In the genomic region with DNA sequence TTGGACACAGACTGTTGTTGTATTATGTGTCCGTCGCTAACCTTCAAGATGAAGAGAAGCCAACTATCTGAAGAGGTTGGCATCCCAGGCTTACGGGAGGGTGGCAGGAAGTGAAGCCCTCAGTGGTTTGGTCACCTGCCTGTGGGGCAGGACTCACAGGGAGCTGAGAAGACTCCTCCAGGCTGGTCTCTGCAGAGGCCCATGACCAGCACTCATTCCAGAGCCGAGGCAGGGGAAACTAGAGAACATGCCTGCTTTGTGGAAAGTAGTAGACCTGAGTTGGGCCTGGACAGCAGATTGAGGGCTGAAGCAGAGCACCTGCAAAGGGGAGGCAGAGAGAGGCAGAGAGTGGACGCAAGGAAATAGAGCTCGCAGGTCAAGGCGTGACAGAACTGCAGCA, we compare ENCODE assay signal across 10 mouse cellular contexts. TPM values are rescaled to one million over a fixed set of nuclear protein-coding genes. Genes with fewer than 3 reads are reported as not detected.
DNase-seq lines count a peak whose midpoint lies in the region; ATAC-seq and TF ChIP-seq lines count a peak whose summit lies in the region.
"Had no signal": no experiment of that assay in that cellular context is flagged by ENCODE, and none has a peak within 500 bp of the region (broad histone marks: within the 10 kb centered on the region; RNA-seq: fewer than 3 reads in every experiment).

No protein-coding gene starts in this region.

- H3K4me3 ChIP-seq in lung, embryonic 15.5 days, result peak overlapping the region; percentile 89
- H3K4me3 ChIP-seq in forebrain, embryonic 11.5 days (ENCODE audit: low read depth, low read length), result peak overlapping the region; percentile 98
- peak overlapping the region; percentile 91 for H3K4me3 ChIP-seq in limb, embryonic 14.5 days (replicated peaks; ENCODE audit: low read length)
- H3K4me3 ChIP-seq in stomach, embryonic 14.5 days (ENCODE audit: low read depth, low read length), result peak overlapping the region; percentile 98

- H3K9me3 ChIP-seq in lung, embryonic 15.5 days, result no peaks in the 10 kb centered on the region
- no peaks in the 10 kb centered on the region for H3K9me3 ChIP-seq in forebrain, embryonic 11.5 days (ENCODE audit: control insufficient read depth, low read length)
- no peaks in the 10 kb centered on the region for H3K9me3 ChIP-seq in limb, embryonic 14.5 days (ENCODE audit: control insufficient read depth, low read length)
- no peaks in the 10 kb centered on the region for H3K9me3 ChIP-seq in stomach, embryonic 14.5 days (ENCODE audit: control insufficient read depth, low read depth, low read length)

- H3K27ac ChIP-seq in lung, embryonic 15.5 days, result no peak overlapping the region
- H3K27ac ChIP-seq in forebrain, embryonic 11.5 days (ENCODE audit: low read depth, low read length), result no peak overlapping the region
- H3K27ac ChIP-seq in limb, embryonic 14.5 days (replicated peaks; ENCODE audit: low read depth, low read length), result no peak overlapping the region
- no peak overlapping the region for H3K27ac ChIP-seq in stomach, embryonic 14.5 days (ENCODE audit: low read length)

- TF ChIP-seq POLR2A in limb, embryonic 14.5 days (IDR thresholded peaks at IDR 0.05; ENCODE audit: borderline replicate concordance, extremely low read depth, insufficient read depth, insufficient read length), result no peak

- H3K4me2 ChIP-seq in lung, embryonic 15.5 days, result peak overlapping the region; percentile 81
- peak overlapping the region; percentile 87 for H3K4me2 ChIP-seq in forebrain, embryonic 11.5 days (ENCODE audit: low read depth, low read length, severe bottlenecking)
- peak overlapping the region; percentile 81 for H3K4me2 ChIP-seq in limb, embryonic 14.5 days (replicated peaks; ENCODE audit: low read depth, low read length, severe bottlenecking)
- H3K4me2 ChIP-seq in stomach, embryonic 14.5 days (replicated peaks; ENCODE audit: low read depth, low read length), result peak overlapping the region; percentile 84

- H3K9ac ChIP-seq in lung, embryonic 15.5 days, result peak overlapping the region; percentile 95; the same call in 1 of the 2 replicates
- H3K9ac ChIP-seq in forebrain, embryonic 11.5 days (ENCODE audit: low read length), result peak overlapping the region; percentile 96
- H3K9ac ChIP-seq in limb, embryonic 14.5 days (ENCODE audit: low read depth, low read length, severe bottlenecking), result no peak overlapping the region; the same call in 1 of the 2 replicates
- no peak overlapping the region for H3K9ac ChIP-seq in stomach, embryonic 14.5 days (replicated peaks; ENCODE audit: low read depth, low read length)

- no peaks in the 10 kb centered on the region for H3K27me3 ChIP-seq in lung, embryonic 15.5 days
- H3K27me3 ChIP-seq in forebrain, embryonic 11.5 days (ENCODE audit: control insufficient read depth, insufficient read depth, low read length), result no peaks in the 10 kb centered on the region
- H3K27me3 ChIP-seq in limb, embryonic 14.5 days (ENCODE audit: control insufficient read depth, insufficient read depth, low read length), result no peaks in the 10 kb centered on the region
- H3K27me3 ChIP-seq in stomach, embryonic 14.5 days (ENCODE audit: control insufficient read depth, insufficient read depth, low read length), result no peaks in the 10 kb centered on the region

- no peak for DNase-seq in lung, postnatal 14 days
- no peak for DNase-seq in forebrain, embryonic 11.5 days (ENCODE audit: low spot score)
- no peak for DNase-seq in limb, embryonic 14.5 days (ENCODE audit: low spot score)
- no peak for DNase-seq in layer of hippocampus, postnatal 14 days (ENCODE audit: low spot score in 2 of 2)
- no peak for DNase-seq in ovary, postnatal 10 days (ENCODE audit: low spot score)
- no peak for DNase-seq in frontal cortex, postnatal 36 days (ENCODE audit: low spot score in 2 of 2)
- DNase-seq: adrenal gland, postnatal 25 days had no signal

- peaks cover 10% of the 10 kb centered on the region for H3K4me1 ChIP-seq in lung, embryonic 15.5 days
- H3K4me1 ChIP-seq in forebrain, embryonic 11.5 days (replicated peaks; ENCODE audit: control insufficient read depth, insufficient read depth, low read length), result peaks cover 8% of the 10 kb centered on the region
- peaks cover 11% of the 10 kb centered on the region for H3K4me1 ChIP-seq in limb, embryonic 14.5 days (ENCODE audit: control insufficient read depth, insufficient read depth, low read length)
- H3K4me1 ChIP-seq in stomach, embryonic 14.5 days (ENCODE audit: control insufficient read depth, insufficient read depth, low read length), result peaks cover 9% of the 10 kb centered on the region

- 78% methylated on average over 7 of the region's 7 CpGs for WGBS in lung, embryonic 15.5 days
- 87% methylated on average over 7 of the region's 7 CpGs for WGBS in forebrain, embryonic 11.5 days
- WGBS in limb, embryonic 14.5 days, result 88% methylated on average over 7 of the region's 7 CpGs
- WGBS in stomach, embryonic 14.5 days, result 89% methylated on average over 7 of the region's 7 CpGs

- peaks cover 31% of the 10 kb centered on the region for H3K36me3 ChIP-seq in lung, embryonic 15.5 days
- H3K36me3 ChIP-seq in forebrain, embryonic 11.5 days (ENCODE audit: control insufficient read depth, insufficient read depth, low read length), result peaks cover 13% of the 10 kb centered on the region; the same call in 1 of the 2 replicates
- H3K36me3 ChIP-seq in limb, embryonic 14.5 days (ENCODE audit: control insufficient read depth, insufficient read depth, low read length), result peaks cover 32% of the 10 kb centered on the region
- peaks cover 26% of the 10 kb centered on the region for H3K36me3 ChIP-seq in stomach, embryonic 14.5 days (ENCODE audit: control insufficient read depth, insufficient read depth, low read length)

- no peak for ATAC-seq in lung, embryonic 15.5 days (ENCODE audit: borderline replicate concordance, extremely low read depth, low FRiP score, low TSS enrichment)
- ATAC-seq in forebrain, embryonic 11.5 days (replicated peaks; ENCODE audit: low FRiP score), result no peak
- no peak for ATAC-seq in limb, embryonic 14.5 days (ENCODE audit: low FRiP score, low read depth)
- no peak for ATAC-seq in stomach, embryonic 14.5 days (ENCODE audit: insufficient number of reproducible peaks, insufficient read depth, low FRiP score, low read depth)

RNA-seq across cellular contexts. Expression of a gene that starts 1.2 kb away (rescaled TPM):
- 86.6 and 87.6 TPM in 2 replicates for polyA plus RNA-seq in lung, embryonic 15.5 days (2015; fragmentation: Nextera tagmentation; extraction: Ambion mirVana)
- polyA plus RNA-seq in forebrain, embryonic 11.5 days (2014; fragmentation: Nextera tagmentation; extraction: Ambion mirVana), result 87.3 and 96.9 TPM in 2 replicates
- 122 and 141 TPM in 2 replicates for polyA plus RNA-seq in limb, embryonic 14.5 days (2012; rRNA removed)
- polyA plus RNA-seq in limb, embryonic 14.5 days (2014; fragmentation: Nextera tagmentation; extraction: Ambion mirVana), result 120 and 123 TPM in 2 replicates
- polyA plus RNA-seq in stomach, embryonic 14.5 days (2014; fragmentation: Nextera tagmentation; extraction: Ambion mirVana), result 110 and 113 TPM in 2 replicates
- total RNA-seq in layer of hippocampus, postnatal 14 days (2021), result 10 to 100 TPM; 96.9 to 100.0 TPM

RNA-seq across cellular contexts. Expression of a gene that starts 5.4 kb away (rescaled TPM):
- polyA plus RNA-seq in lung, embryonic 15.5 days (2015; fragmentation: Nextera tagmentation; extraction: Ambion mirVana), result 0.73 and 1.00 TPM in 2 replicates
- polyA plus RNA-seq in forebrain, embryonic 11.5 days (2014; fragmentation: Nextera tagmentation; extraction: Ambion mirVana), result not detected in 2 replicates
- 0.10 and 0.19 TPM in 2 replicates for polyA plus RNA-seq in limb, embryonic 14.5 days (2012; rRNA removed)
- 0.10 and 0.25 TPM in 2 replicates for polyA plus RNA-seq in limb, embryonic 14.5 days (2014; fragmentation: Nextera tagmentation; extraction: Ambion mirVana)
- not detected in 2 replicates for polyA plus RNA-seq in stomach, embryonic 14.5 days (2014; fragmentation: Nextera tagmentation; extraction: Ambion mirVana)
- under 1 TPM; 0.25 to 0.45 TPM for total RNA-seq in layer of hippocampus, postnatal 14 days (2021)

RNA-seq across cellular contexts. Expression of a gene that starts 14.7 kb away (rescaled TPM):
- polyA plus RNA-seq in lung, embryonic 15.5 days (2015; fragmentation: Nextera tagmentation; extraction: Ambion mirVana), result 1.5 and 1.8 TPM in 2 replicates
- 15.1 and 15.6 TPM in 2 replicates for polyA plus RNA-seq in forebrain, embryonic 11.5 days (2014; fragmentation: Nextera tagmentation; extraction: Ambion mirVana)
- 14.1 and 15.5 TPM in 2 replicates for polyA plus RNA-seq in limb, embryonic 14.5 days (2012; rRNA removed)
- polyA plus RNA-seq in limb, embryonic 14.5 days (2014; fragmentation: Nextera tagmentation; extraction: Ambion mirVana), result 4.0 TPM in 2 replicates
- 4.7 and 4.9 TPM in 2 replicates for polyA plus RNA-seq in stomach, embryonic 14.5 days (2014; fragmentation: Nextera tagmentation; extraction: Ambion mirVana)
- total RNA-seq in layer of hippocampus, postnatal 14 days (2021), result 100 to 1,000 TPM; 143 to 153 TPM

RNA-seq across cellular contexts. Expression of a gene that starts 41.2 kb away (rescaled TPM):
- polyA plus RNA-seq in lung, embryonic 15.5 days (2015; fragmentation: Nextera tagmentation; extraction: Ambion mirVana), result not detected in 2 replicates
- polyA plus RNA-seq in forebrain, embryonic 11.5 days (2014; fragmentation: Nextera tagmentation; extraction: Ambion mirVana), result not detected in 2 replicates
- not detected in 2 replicates for polyA plus RNA-seq in limb, embryonic 14.5 days (2012; rRNA removed)
- polyA plus RNA-seq in limb, embryonic 14.5 days (2014; fragmentation: Nextera tagmentation; extraction: Ambion mirVana), result not detected in 2 replicates
- polyA plus RNA-seq in stomach, embryonic 14.5 days (2014; fragmentation: Nextera tagmentation; extraction: Ambion mirVana), result not detected in 2 replicates
- not detected for total RNA-seq in layer of hippocampus, postnatal 14 days (2021)
- total RNA-seq: adrenal gland, postnatal 25 days; gastrocnemius, postnatal 4 days had no signal

RNA-seq across cellular contexts. Expression of a gene that starts 50.6 kb away (rescaled TPM):
- not detected in 2 replicates for polyA plus RNA-seq in lung, embryonic 15.5 days (2015; fragmentation: Nextera tagmentation; extraction: Ambion mirVana)
- polyA plus RNA-seq in forebrain, embryonic 11.5 days (2014; fragmentation: Nextera tagmentation; extraction: Ambion mirVana), result not detected in 2 replicates
- polyA plus RNA-seq in limb, embryonic 14.5 days (2012; rRNA removed), result not detected in 2 replicates
- not detected in 2 replicates for polyA plus RNA-seq in limb, embryonic 14.5 days (2014; fragmentation: Nextera tagmentation; extraction: Ambion mirVana)
- not detected in 2 replicates for polyA plus RNA-seq in stomach, embryonic 14.5 days (2014; fragmentation: Nextera tagmentation; extraction: Ambion mirVana)
- total RNA-seq in layer of hippocampus, postnatal 14 days (2021), result not detected
- total RNA-seq: adrenal gland, postnatal 25 days; gastrocnemius, postnatal 4 days had no signal

Comparison
In these comparisons a context has a peak if more than half of its experiments do, and no peak if none do; other contexts are left out.
1. H3K9ac ChIP-seq: peak in lung, embryonic 15.5 days (single experiment) and forebrain, embryonic 11.5 days (single experiment); none in limb, embryonic 14.5 days (single experiment) and stomach, embryonic 14.5 days (single experiment).
2. Peak in every context shown above with its lines, with median percentiles within 50 percentile points of each other: H3K4me2 ChIP-seq and H3K4me3 ChIP-seq.